Mouse (Mus musculus) neural tube, embryonic 15.5 days (tissue): ENCODE data around the gene Sesn1. TPM values are rescaled to one million over a fixed set of nuclear protein-coding genes. Genes with fewer than 3 reads are reported as not detected.

Source experiments
- ATAC-seq: fragments of 200-750 bp; cut with Nextera tagmentation; 2 replicates; pipeline ENCODE4 v1.8.0; 2017; ENCODE audit warnings: mild to moderate bottlenecking, moderate TSS enrichment, moderate library complexity; ENCODE audit not compliant: low FRiP score
- H3K27ac ChIP-seq: fragments of 300-500 bp; sonication (generic); replicated peaks from 2 replicates; pipeline ENCODE4 v1.5.1; 2015; ENCODE audit warnings: mild to moderate bottlenecking, inconsistent platforms
- H3K27me3 ChIP-seq: fragments of 300-500 bp; sonication (generic); replicated peaks from 2 replicates; pipeline ENCODE4 v1.6.1; 2015; ENCODE audit warnings: inconsistent platforms
- H3K36me3 ChIP-seq: fragments of 300-500 bp; sonication (generic); 2 replicates; pipeline ENCODE4 v1.6.1; 2015; ENCODE audit warnings: inconsistent platforms
- H3K4me1 ChIP-seq: fragments of 300-500 bp; sonication (generic); 2 replicates; pipeline ENCODE4 v1.6.1; 2015; ENCODE audit warnings: inconsistent platforms
- H3K4me2 ChIP-seq: fragments of 300-500 bp; sonication (generic); 2 replicates; pipeline ENCODE4 v1.6.1; 2015; ENCODE audit warnings: inconsistent platforms, mild to moderate bottlenecking, moderate library complexity
- H3K4me3 ChIP-seq: fragments of 300-500 bp; sonication (generic); replicated peaks from 2 replicates; pipeline ENCODE4 v1.5.1; 2015; ENCODE audit warnings: mild to moderate bottlenecking, inconsistent platforms
- H3K9ac ChIP-seq: fragments of 300-500 bp; sonication (generic); replicated peaks from 2 replicates; pipeline ENCODE4 v1.6.1; 2015; ENCODE audit warnings: mild to moderate bottlenecking, inconsistent platforms
- H3K9me3 ChIP-seq: fragments of 300-500 bp; sonication (generic); replicated peaks from 2 replicates; pipeline ENCODE4 v1.6.1; 2016; ENCODE audit warnings: inconsistent platforms
- WGBS: fragments of 180-500 bp; shearing (Covaris S2); methylation state at CpG from one replicate; pipeline ENCODE4 v1.1.7; 2015; ENCODE audit warnings: mixed read lengths; 5-methylcytosine and 5-hydroxymethylcytosine counted together
- polyA plus RNA-seq: library from polyadenylated mRNA; unstranded; fragments of >200 nt; fragmentation: Nextera tagmentation; extraction: Ambion mirVana; gene quantifications from 2 replicates; pipeline ENCODE4 v1.2.1, GENCODE M21; 2015

Sesn1 gene
- 33.4 and 38.3 TPM in 2 replicates for polyA plus RNA-seq

GRCm38 (mm10) chr10:41809771-41810563 lies at the start of gene Sesn1, which contains the start of gene Cep57l1:
Gene Sesn1, plus strand, starts transcription at chr10:41809935.
Gene Cep57l1, minus strand, starts transcription at chr10:41809871.
- peak within 1 kb of the TSS; percentile 80 for H3K9ac ChIP-seq
- WGBS, result under 1% methylated on average over 66 of the region's 69 CpGs
- H3K4me1 ChIP-seq, result peaks cover 37% of the 10 kb centered on the region
- peak within 1 kb of the TSS; percentile 95 for H3K27ac ChIP-seq
- no peaks in the 10 kb centered on the region for H3K9me3 ChIP-seq
- no peaks in the 10 kb centered on the region for H3K36me3 ChIP-seq
- peak within 1 kb of the TSS; percentile 94 for H3K4me3 ChIP-seq
- H3K4me2 ChIP-seq, result peak within 1 kb of the TSS; percentile 85
- no peaks in the 10 kb centered on the region for H3K27me3 ChIP-seq
- peak; percentile 95 for ATAC-seq

- H3K4me2 ChIP-seq, result no peak overlapping the region
- H3K36me3 ChIP-seq, result no peaks in the 10 kb centered on the region
- no peak overlapping the region for H3K27ac ChIP-seq
- WGBS, result 79% methylated on average over 3 of the region's 3 CpGs
- H3K27me3 ChIP-seq, result no peaks in the 10 kb centered on the region
- H3K4me1 ChIP-seq, result no peaks in the 10 kb centered on the region
- no peak overlapping the region for H3K9ac ChIP-seq
- H3K9me3 ChIP-seq, result no peaks in the 10 kb centered on the region
- ATAC-seq, result no peak
- no peak overlapping the region for H3K4me3 ChIP-seq
Measured at GRCm38 (mm10) chr10:41760866-41761265, 48.9 kb upstream of the Sesn1 start.

GRCm38 (mm10) chr10:41763741-41764385 lies 45.9 kb upstream of the Sesn1 start:
- Histone ChIP-seq H3K27me3 (no peaks in the 10 kb centered on the region), H3K9ac (no peak overlapping the region), H3K36me3 (no peaks in the 10 kb centered on the region), H3K4me3 (no peak overlapping the region), H3K4me1 (no peaks in the 10 kb centered on the region), H3K9me3 (no peaks in the 10 kb centered on the region), H3K27ac (no peak overlapping the region), H3K4me2 (no peak overlapping the region)
- ATAC-seq, result no peak
- WGBS, result 73% methylated on average over 3 of the region's 3 CpGs

GRCm38 (mm10) chr10:41765586-41765985 lies 44.1 kb upstream of the Sesn1 start:
- no peak for ATAC-seq
- WGBS, result 95% methylated on average over 4 of the region's 4 CpGs
- no peaks in the 10 kb centered on the region for H3K9me3 ChIP-seq
- no peaks in the 10 kb centered on the region for H3K36me3 ChIP-seq
- no peak overlapping the region for H3K27ac ChIP-seq
- no peaks in the 10 kb centered on the region for H3K27me3 ChIP-seq
- H3K4me1 ChIP-seq, result no peaks in the 10 kb centered on the region
- H3K4me2 ChIP-seq, result no peak overlapping the region
- no peak overlapping the region for H3K9ac ChIP-seq
- no peak overlapping the region for H3K4me3 ChIP-seq

- no peak for ATAC-seq
- Histone ChIP-seq H3K4me1 (no peaks in the 10 kb centered on the region), H3K9ac (no peak overlapping the region), H3K27me3 (no peaks in the 10 kb centered on the region), H3K27ac (no peak overlapping the region), H3K9me3 (no peaks in the 10 kb centered on the region), H3K4me2 (no peak overlapping the region), H3K36me3 (no peaks in the 10 kb centered on the region), H3K4me3 (no peak overlapping the region)
- 76% methylated on average over 4 of the region's 4 CpGs for WGBS
Measured at GRCm38 (mm10) chr10:41766280-41766679, 43.5 kb upstream of the Sesn1 start.

- no peak for ATAC-seq
- H3K4me1 ChIP-seq, result no peaks in the 10 kb centered on the region
- H3K9me3 ChIP-seq, result no peaks in the 10 kb centered on the region
- H3K27me3 ChIP-seq, result no peaks in the 10 kb centered on the region
- 94% methylated on average over 6 of the region's 6 CpGs for WGBS
- H3K36me3 ChIP-seq, result no peaks in the 10 kb centered on the region
- H3K4me3 ChIP-seq, result no peak overlapping the region
- no peak overlapping the region for H3K9ac ChIP-seq
- no peak overlapping the region for H3K4me2 ChIP-seq
- H3K27ac ChIP-seq, result no peak overlapping the region
Measured at GRCm38 (mm10) chr10:41767254-41767653, 42.5 kb upstream of the Sesn1 start.

GRCm38 (mm10) chr10:41792375-41792774 lies 17.4 kb upstream of the Sesn1 start:
- H3K27ac ChIP-seq, result no peak overlapping the region
- no peak for ATAC-seq
- no peak overlapping the region for H3K4me3 ChIP-seq
- H3K4me1 ChIP-seq, result no peaks in the 10 kb centered on the region
- WGBS, result 91% methylated on average over 6 of the region's 6 CpGs
- H3K9me3 ChIP-seq, result peaks cover 15% of the 10 kb centered on the region
- no peak overlapping the region for H3K9ac ChIP-seq
- peaks cover 9% of the 10 kb centered on the region for H3K36me3 ChIP-seq
- H3K4me2 ChIP-seq, result no peak overlapping the region
- H3K27me3 ChIP-seq, result no peaks in the 10 kb centered on the region

- no peak for ATAC-seq
- no peaks in the 10 kb centered on the region for H3K4me1 ChIP-seq
- no peak overlapping the region for H3K9ac ChIP-seq
- peaks cover 37% of the 10 kb centered on the region for H3K9me3 ChIP-seq
- H3K27me3 ChIP-seq, result no peaks in the 10 kb centered on the region
- 96% methylated on average over 8 of the region's 8 CpGs for WGBS
- no peak overlapping the region for H3K4me2 ChIP-seq
- H3K4me3 ChIP-seq, result no peak overlapping the region
- H3K36me3 ChIP-seq, result peaks cover 57% of the 10 kb centered on the region
- no peak overlapping the region for H3K27ac ChIP-seq
Measured at GRCm38 (mm10) chr10:41797253-41797652, 12.5 kb upstream of the Sesn1 start.

GRCm38 (mm10) chr10:41803467-41803866 lies 6.3 kb upstream of the Sesn1 start:
- Histone ChIP-seq H3K4me2 (no peak overlapping the region), H3K27ac (no peak overlapping the region), H3K36me3 (peaks cover 50% of the 10 kb centered on the region), H3K4me1 (0 out of 2 replicates have a peak, but pooled peaks cover under 1% of the 10 kb centered on the region), H3K9ac (no peak overlapping the region), H3K9me3 (peaks cover 27% of the 10 kb centered on the region), H3K4me3 (no peak overlapping the region), H3K27me3 (no peaks in the 10 kb centered on the region)
- ATAC-seq, result no peak
- WGBS, result 99% methylated on average over 8 of the region's 8 CpGs

GRCm38 (mm10) chr10:41804711-41805110 lies 5.0 kb upstream of the Sesn1 start:
- Histone ChIP-seq H3K4me1 (peaks cover 7% of the 10 kb centered on the region; the same call in 1 of the 2 replicates), H3K27me3 (no peaks in the 10 kb centered on the region), H3K4me3 (no peak overlapping the region), H3K9me3 (peaks cover 24% of the 10 kb centered on the region; the same call in 1 of the 2 replicates), H3K36me3 (peaks cover 39% of the 10 kb centered on the region), H3K4me2 (no peak overlapping the region), H3K9ac (no peak overlapping the region), H3K27ac (no peak overlapping the region)
- WGBS, result 91% methylated on average over 3 of the region's 3 CpGs
- no peak for ATAC-seq

GRCm38 (mm10) chr10:41805729-41806355 lies 3.9 kb upstream of the Sesn1 start:
- no peak overlapping the region for H3K9ac ChIP-seq
- peaks cover 7% of the 10 kb centered on the region; the same call in 1 of the 2 replicates for H3K4me1 ChIP-seq
- 88% methylated on average over 2 of the region's 2 CpGs for WGBS
- no peak overlapping the region for H3K4me3 ChIP-seq
- no peak overlapping the region for H3K4me2 ChIP-seq
- H3K9me3 ChIP-seq, result peaks cover 16% of the 10 kb centered on the region; the same call in 1 of the 2 replicates
- peaks cover 27% of the 10 kb centered on the region for H3K36me3 ChIP-seq
- no peak overlapping the region for H3K27ac ChIP-seq
- H3K27me3 ChIP-seq, result no peaks in the 10 kb centered on the region
- no peak for ATAC-seq
